Mouse (Mus musculus): ENCODE data around the gene Ssbp3. TPM values are rescaled to one million over a fixed set of nuclear protein-coding genes. Genes with fewer than 3 reads are reported as not detected.

Gene Ssbp3
- polyA plus RNA-seq, 1 experiment, result 130 TPM

- no peak for DNase-seq
- TF ChIP-seq POLR2A (IDR thresholded peaks at IDR 0.05; ENCODE audit: control insufficient read depth, extremely low read depth, insufficient read depth, low read length, poor library complexity) (no peak), CTCF (IDR thresholded peaks at IDR 0.05; ENCODE audit: borderline replicate concordance, control insufficient read depth, extremely low read depth, insufficient read depth, low read length, poor library complexity) (no peak)
- Histone ChIP-seq H3K36me3 (ENCODE audit: control insufficient read depth, insufficient read depth, low read length) (no peaks in the 10 kb centered on the region), H3K27me3 (ENCODE audit: control insufficient read depth, insufficient read depth, low read length) (no peaks in the 10 kb centered on the region), H3K4me3 (ENCODE audit: control insufficient read depth, insufficient read depth, low read length) (no peak overlapping the region), H3K27ac (ENCODE audit: control insufficient read depth, insufficient read depth, low read length) (no peak overlapping the region), H3K4me1 (replicated peaks; ENCODE audit: control insufficient read depth, insufficient read depth, low read length) (peaks cover 20% of the 10 kb centered on the region)
- WGBS, result 93% methylated on average over 3 of the region's 3 CpGs
These were observed 93.3 kb downstream of the Ssbp3 start for GRCm38 (mm10) chr4:107003786-107004185.

- DNase-seq, result no peak
- H3K4me1 ChIP-seq (replicated peaks; ENCODE audit: control insufficient read depth, insufficient read depth, low read length), result peaks cover 20% of the 10 kb centered on the region
- TF ChIP-seq CTCF (IDR thresholded peaks at IDR 0.05; ENCODE audit: borderline replicate concordance, control insufficient read depth, extremely low read depth, insufficient read depth, low read length, poor library complexity) (no peak), POLR2A (IDR thresholded peaks at IDR 0.05; ENCODE audit: control insufficient read depth, extremely low read depth, insufficient read depth, low read length, poor library complexity) (no peak)
- no peak overlapping the region for H3K27ac ChIP-seq (ENCODE audit: control insufficient read depth, insufficient read depth, low read length)
- no peaks in the 10 kb centered on the region for H3K36me3 ChIP-seq (ENCODE audit: control insufficient read depth, insufficient read depth, low read length)
- no peaks in the 10 kb centered on the region for H3K27me3 ChIP-seq (ENCODE audit: control insufficient read depth, insufficient read depth, low read length)
- 82% methylated on average over 3 of the region's 3 CpGs for WGBS
- no peak overlapping the region for H3K4me3 ChIP-seq (ENCODE audit: control insufficient read depth, insufficient read depth, low read length)
These were observed 93.8 kb downstream of the Ssbp3 start for GRCm38 (mm10) chr4:107004346-107004745.

- Histone ChIP-seq H3K4me3 (ENCODE audit: control insufficient read depth, insufficient read depth, low read length) (no peak overlapping the region), H3K4me1 (replicated peaks; ENCODE audit: control insufficient read depth, insufficient read depth, low read length) (peaks cover 21% of the 10 kb centered on the region), H3K27ac (ENCODE audit: control insufficient read depth, insufficient read depth, low read length) (no peak overlapping the region), H3K36me3 (ENCODE audit: control insufficient read depth, insufficient read depth, low read length) (no peaks in the 10 kb centered on the region), H3K27me3 (ENCODE audit: control insufficient read depth, insufficient read depth, low read length) (no peaks in the 10 kb centered on the region)
- TF ChIP-seq CTCF (IDR thresholded peaks at IDR 0.05; ENCODE audit: borderline replicate concordance, control insufficient read depth, extremely low read depth, insufficient read depth, low read length, poor library complexity) (no peak), POLR2A (IDR thresholded peaks at IDR 0.05; ENCODE audit: control insufficient read depth, extremely low read depth, insufficient read depth, low read length, poor library complexity) (no peak)
- WGBS, result 73% methylated on average over 5 of the region's 5 CpGs
- DNase-seq, result no peak
These were observed 94.7 kb downstream of the Ssbp3 start for GRCm38 (mm10) chr4:107005166-107005565.

- Histone ChIP-seq H3K36me3 (ENCODE audit: control insufficient read depth, insufficient read depth, low read length) (no peaks in the 10 kb centered on the region), H3K4me1 (replicated peaks; ENCODE audit: control insufficient read depth, insufficient read depth, low read length) (peaks cover 18% of the 10 kb centered on the region), H3K27ac (ENCODE audit: control insufficient read depth, insufficient read depth, low read length) (no peak overlapping the region), H3K27me3 (ENCODE audit: control insufficient read depth, insufficient read depth, low read length) (no peaks in the 10 kb centered on the region), H3K4me3 (ENCODE audit: control insufficient read depth, insufficient read depth, low read length) (no peak overlapping the region)
- TF ChIP-seq CTCF (IDR thresholded peaks at IDR 0.05; ENCODE audit: borderline replicate concordance, control insufficient read depth, extremely low read depth, insufficient read depth, low read length, poor library complexity), result no peak
- no peak for TF ChIP-seq POLR2A (IDR thresholded peaks at IDR 0.05; ENCODE audit: control insufficient read depth, extremely low read depth, insufficient read depth, low read length, poor library complexity)
- 23% methylated on average over 4 of the region's 4 CpGs for WGBS
- DNase-seq, result no peak
These were observed 95.7 kb downstream of the Ssbp3 start for GRCm38 (mm10) chr4:107006229-107006628.

- Histone ChIP-seq H3K27me3 (ENCODE audit: control insufficient read depth, insufficient read depth, low read length) (no peaks in the 10 kb centered on the region), H3K27ac (ENCODE audit: control insufficient read depth, insufficient read depth, low read length) (no peak overlapping the region), H3K4me3 (ENCODE audit: control insufficient read depth, insufficient read depth, low read length) (no peak overlapping the region), H3K36me3 (ENCODE audit: control insufficient read depth, insufficient read depth, low read length) (no peaks in the 10 kb centered on the region), H3K4me1 (replicated peaks; ENCODE audit: control insufficient read depth, insufficient read depth, low read length) (peaks cover 13% of the 10 kb centered on the region)
- no peak for TF ChIP-seq POLR2A (IDR thresholded peaks at IDR 0.05; ENCODE audit: control insufficient read depth, extremely low read depth, insufficient read depth, low read length, poor library complexity)
- TF ChIP-seq CTCF (IDR thresholded peaks at IDR 0.05; ENCODE audit: borderline replicate concordance, control insufficient read depth, extremely low read depth, insufficient read depth, low read length, poor library complexity), result no peak
- DNase-seq, result no peak
- 96% methylated on average over 6 of the region's 6 CpGs for WGBS
These were observed 96.3 kb downstream of the Ssbp3 start for GRCm38 (mm10) chr4:107006807-107007206.

GRCm38 (mm10) chr4:107007359-107007758, 96.9 kb downstream of the Ssbp3 start:
- H3K36me3 ChIP-seq (ENCODE audit: control insufficient read depth, insufficient read depth, low read length), result no peaks in the 10 kb centered on the region
- no peak overlapping the region for H3K4me3 ChIP-seq (ENCODE audit: control insufficient read depth, insufficient read depth, low read length)
- TF ChIP-seq CTCF (IDR thresholded peaks at IDR 0.05; ENCODE audit: borderline replicate concordance, control insufficient read depth, extremely low read depth, insufficient read depth, low read length, poor library complexity), result no peak
- TF ChIP-seq POLR2A (IDR thresholded peaks at IDR 0.05; ENCODE audit: control insufficient read depth, extremely low read depth, insufficient read depth, low read length, poor library complexity), result no peak
- 93% methylated on average over 8 of the region's 8 CpGs for WGBS
- DNase-seq, result no peak
- peaks cover 16% of the 10 kb centered on the region for H3K4me1 ChIP-seq (replicated peaks; ENCODE audit: control insufficient read depth, insufficient read depth, low read length)
- no peaks in the 10 kb centered on the region for H3K27me3 ChIP-seq (ENCODE audit: control insufficient read depth, insufficient read depth, low read length)
- H3K27ac ChIP-seq (ENCODE audit: control insufficient read depth, insufficient read depth, low read length), result no peak overlapping the region

GRCm38 (mm10) chr4:107008161-107008560, 97.7 kb downstream of the Ssbp3 start:
- H3K4me3 ChIP-seq (ENCODE audit: control insufficient read depth, insufficient read depth, low read length), result no peak overlapping the region
- peaks cover 16% of the 10 kb centered on the region for H3K4me1 ChIP-seq (replicated peaks; ENCODE audit: control insufficient read depth, insufficient read depth, low read length)
- H3K36me3 ChIP-seq (ENCODE audit: control insufficient read depth, insufficient read depth, low read length), result no peaks in the 10 kb centered on the region
- no peak for DNase-seq
- 84% methylated on average over 2 of the region's 2 CpGs for WGBS
- TF ChIP-seq POLR2A (IDR thresholded peaks at IDR 0.05; ENCODE audit: control insufficient read depth, extremely low read depth, insufficient read depth, low read length, poor library complexity) (no peak), CTCF (IDR thresholded peaks at IDR 0.05; ENCODE audit: borderline replicate concordance, control insufficient read depth, extremely low read depth, insufficient read depth, low read length, poor library complexity) (no peak)
- H3K27ac ChIP-seq (ENCODE audit: control insufficient read depth, insufficient read depth, low read length), result no peak overlapping the region
- no peaks in the 10 kb centered on the region for H3K27me3 ChIP-seq (ENCODE audit: control insufficient read depth, insufficient read depth, low read length)
